Mouse (Mus musculus) embryonic fibroblast, embryonic 13.5 days (primary cell): Measurements from ENCODE around the gene Chmp6.

Experiments used
- CTCF ChIP-seq: IDR thresholded peaks from 2 replicates; pipeline ENCODE4 v1.5.1; 2011; ENCODE audit warnings: mild to moderate bottlenecking, control low read depth, low read length, moderate library complexity, borderline replicate concordance; ENCODE audit not compliant: insufficient read depth
- POLR2A ChIP-seq: IDR thresholded peaks from 2 replicates; pipeline ENCODE4 v1.6.1; 2011; ENCODE audit warnings: low read depth, mild to moderate bottlenecking, control low read depth, low read length, moderate library complexity

- no peak for TF ChIP-seq CTCF
- TF ChIP-seq POLR2A, result no peak
Observed at GRCm38 (mm10) chr11:119928023-119928681, 14.9 kb downstream of the Chmp6 start.
